Mouse (Mus musculus) large intestine, adult 2 months (tissue): ENCODE results near the gene Vkorc1l1. TPM values are rescaled to one million over a fixed set of nuclear protein-coding genes. Genes with fewer than 3 reads are reported as not detected.

Source experiments
- DNase-seq: peaks from one replicate; pipeline ENCODE4 v3.0.0-alpha.2; 2012; ENCODE audit warnings: low read depth, low spot score
- WGBS: fragments of 180-500 bp; shearing (Covaris S2); methylation state at CpG from one replicate; pipeline ENCODE4 v1.1.7; 2018; 5-methylcytosine and 5-hydroxymethylcytosine counted together
- polyA plus RNA-seq: library from polyadenylated mRNA; depleted of rRNA; stranded (reverse); fragments of >200 nt; gene quantifications from 2 replicates; pipeline ENCODE4 v1.2.3, GENCODE M21; 2012; rRNA removed

The Vkorc1l1 gene
- polyA plus RNA-seq, 1 experiment: 19.7 TPM

GRCm38 (mm10) chr5:130029142-130029897 lies 87.5 kb downstream of the Vkorc1l1 start, which contains the start of the genes Asl and Crcp:
Asl (minus strand) TSS chr5:130029247.
Crcp (plus strand) TSS chr5:130029290.
- 1% methylated on average over 51 of the region's 51 CpGs for WGBS

GRCm38 (mm10) chr5:130031410-130032390 lies 89.9 kb downstream of the Vkorc1l1 start:
- 92% methylated on average over 19 of the region's 19 CpGs for WGBS
- no peak for DNase-seq

More at GRCm38 (mm10) chr5:130029142-130029897, 87.5 kb downstream of the Vkorc1l1 start, which contains the start of the genes Asl and Crcp:
- DNase-seq: peak; percentile 47

DNA sequence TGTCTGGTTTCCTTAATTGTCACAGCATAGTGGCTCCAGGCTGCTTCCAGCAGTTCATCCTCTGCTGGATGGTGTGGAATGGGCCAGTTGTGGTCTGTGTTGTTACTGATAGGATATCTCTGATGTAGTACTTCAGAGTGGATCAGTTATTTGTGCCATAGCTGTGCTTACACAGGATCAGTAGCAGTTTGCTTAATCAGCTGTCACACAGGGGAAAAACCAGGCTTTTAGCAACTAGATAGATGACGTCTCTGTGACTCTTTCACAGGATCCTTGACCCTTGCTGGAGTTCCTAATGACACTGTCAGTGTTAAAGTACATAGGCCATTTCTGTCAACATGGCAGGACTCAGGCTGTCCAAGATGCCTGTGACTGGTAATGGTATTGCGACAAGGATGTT lies 92.1 kb downstream of the Vkorc1l1 start:
- WGBS: 85% methylated on average over 2 of the region's 2 CpGs
- no peak for DNase-seq

Other genes with a start within 250 kb of the Vkorc1l1 start
- gene Sept14, start 233.5 kb upstream of the Vkorc1l1 start, polyA plus RNA-seq: not detected in 2 replicates
- gene Mrps17, start 226.5 kb upstream of the Vkorc1l1 start, polyA plus RNA-seq: 54.7 and 64.0 TPM in 2 replicates
- 26.5 and 37.9 TPM in 2 replicates for gene Nipsnap2, start 216.9 kb upstream of the Vkorc1l1 start, polyA plus RNA-seq
- 9.0 and 11.4 TPM in 2 replicates for gene Psph, start 154.5 kb upstream of the Vkorc1l1 start, polyA plus RNA-seq
- gene Sumf2, start 95.0 kb upstream of the Vkorc1l1 start, polyA plus RNA-seq: 6.9 and 7.6 TPM in 2 replicates
- 876 and 1,051 TPM in 2 replicates for gene Chchd2, start 54.5 kb upstream of the Vkorc1l1 start, polyA plus RNA-seq
- 0.17 and 0.41 TPM in 2 replicates for gene Zbed5, start 46.2 kb upstream of the Vkorc1l1 start, polyA plus RNA-seq
- gene Phkg1, start 43.4 kb upstream of the Vkorc1l1 start, polyA plus RNA-seq: 0.27 and 0.31 TPM in 2 replicates
- gene Nupr1l, start 33.4 kb upstream of the Vkorc1l1 start, polyA plus RNA-seq: 1.4 and 1.9 TPM in 2 replicates
- 25.9 and 32.9 TPM in 2 replicates for gene Gusb, start 61.1 kb downstream of the Vkorc1l1 start, polyA plus RNA-seq
- gene Asl, start 87.3 kb downstream of the Vkorc1l1 start, polyA plus RNA-seq: 34.7 and 39.6 TPM in 2 replicates
- 13.1 and 13.4 TPM in 2 replicates for gene Crcp, start 87.3 kb downstream of the Vkorc1l1 start, polyA plus RNA-seq
- 6.9 and 7.7 TPM in 2 replicates for gene Tpst1, start 131.4 kb downstream of the Vkorc1l1 start, polyA plus RNA-seq
- gene Kctd7, start 202.9 kb downstream of the Vkorc1l1 start, polyA plus RNA-seq: 1.3 and 1.5 TPM in 2 replicates
- 11.7 and 16.7 TPM in 2 replicates for gene Rabgef1, start 229.8 kb downstream of the Vkorc1l1 start, polyA plus RNA-seq